Mouse (Mus musculus): ENCODE measurements around the gene Hist2h2aa1.
"Not testable (repeated sequence)": the region's sequence is repeated elsewhere in the genome, so short reads cannot be mapped to it uniquely, and the experiment has no call there.

Hist2h2aa1 gene

DNA sequence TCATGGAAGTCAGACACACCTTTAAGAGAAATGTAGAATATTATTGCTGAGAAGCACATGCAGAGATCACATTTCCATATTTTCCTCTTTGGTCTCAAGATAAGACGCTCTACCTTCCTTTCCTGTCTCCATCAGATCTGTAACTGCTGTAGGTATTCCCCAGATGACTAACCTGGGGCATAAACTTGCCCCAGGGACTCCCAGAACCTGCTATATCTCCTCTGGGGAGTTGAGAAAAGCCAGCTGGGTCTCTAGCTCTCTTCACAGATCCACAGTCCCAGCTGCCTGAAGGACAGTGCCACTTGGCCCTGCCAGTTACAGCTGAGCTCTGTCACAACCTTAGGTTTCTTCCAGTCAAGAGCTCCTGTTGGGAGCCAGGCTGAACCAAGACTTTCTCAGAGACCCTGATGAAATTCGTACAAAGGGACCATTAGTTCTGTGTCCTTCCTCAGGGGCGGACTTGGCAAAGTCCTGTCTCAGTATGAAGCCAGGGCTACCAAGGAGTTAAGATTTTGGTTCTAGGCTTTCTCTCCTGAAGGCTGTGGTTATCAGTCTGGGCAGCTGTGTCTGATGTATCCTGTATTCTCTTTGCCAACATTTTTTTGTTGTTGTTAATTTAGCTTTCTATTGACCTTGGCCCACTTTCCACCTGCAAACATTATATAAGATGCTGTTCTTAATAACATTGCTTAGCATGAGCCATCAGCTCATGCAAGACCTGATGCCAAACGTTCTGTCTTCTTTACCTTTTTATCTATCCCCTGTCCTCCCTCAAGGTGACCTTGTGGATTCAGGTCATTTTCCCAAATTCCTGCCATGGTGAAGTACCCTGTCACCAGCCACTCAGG lies 14.2 kb upstream of the Hist2h2aa1 start:
- no peak for DNase-seq

DNA sequence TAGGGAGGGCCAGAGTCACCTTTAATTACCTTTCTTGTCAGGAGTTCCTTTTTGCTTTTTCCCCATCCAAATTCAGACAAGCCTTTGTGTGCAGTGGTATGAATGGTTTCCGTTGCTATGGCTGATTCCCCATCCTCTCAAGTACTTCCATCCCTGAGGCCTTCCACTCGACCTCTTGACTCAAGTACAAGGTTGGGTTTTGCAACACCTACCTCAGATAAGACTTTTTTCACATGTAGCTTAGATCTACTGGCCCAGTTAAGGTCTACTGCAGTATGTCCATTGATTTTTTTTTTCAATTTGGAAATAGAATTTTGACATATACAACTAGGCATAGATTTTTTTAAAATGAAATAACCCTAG lies 13.6 kb upstream of the Hist2h2aa1 start:
- no peak for DNase-seq

DNA sequence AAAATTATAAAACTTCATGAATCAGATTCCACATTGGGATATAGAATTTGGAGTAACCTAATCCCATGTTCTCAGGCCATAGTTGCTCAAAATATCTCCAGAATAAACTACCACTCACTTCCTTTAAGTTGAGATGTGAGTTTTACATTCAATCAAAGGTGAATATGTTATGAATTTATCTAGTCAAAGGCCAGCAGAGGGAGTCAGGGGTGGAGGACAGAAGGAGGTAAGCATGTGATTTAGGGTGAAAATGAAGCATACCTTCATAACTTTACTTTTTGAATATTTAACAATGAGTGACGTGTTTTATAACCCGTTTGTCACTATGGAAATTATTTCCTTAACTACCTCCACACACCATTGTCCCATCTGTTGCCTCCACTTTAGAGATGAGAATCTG lies 10.4 kb upstream of the Hist2h2aa1 start:
- DNase-seq, result no peak

DNA sequence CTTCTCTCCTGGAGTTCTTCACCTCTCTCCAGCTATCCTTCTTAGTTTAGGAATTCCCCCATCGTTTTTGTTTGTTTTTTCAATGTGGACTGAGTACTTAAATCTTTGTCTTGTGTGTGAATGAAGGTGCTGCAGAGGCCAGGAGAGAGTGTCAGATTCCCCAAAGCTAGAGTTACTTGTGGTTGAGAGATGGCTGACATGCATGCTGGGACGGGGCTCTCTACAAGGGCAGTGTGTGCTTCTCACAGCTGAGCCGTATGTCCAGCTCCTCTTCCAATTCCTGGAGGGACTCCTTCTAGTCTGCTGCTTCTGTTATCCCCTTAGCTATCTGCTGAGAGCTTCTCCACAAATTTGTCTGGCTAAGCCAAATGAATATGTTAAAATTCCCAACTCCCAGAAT lies 9.5 kb upstream of the Hist2h2aa1 start:
- no peak for DNase-seq

DNA sequence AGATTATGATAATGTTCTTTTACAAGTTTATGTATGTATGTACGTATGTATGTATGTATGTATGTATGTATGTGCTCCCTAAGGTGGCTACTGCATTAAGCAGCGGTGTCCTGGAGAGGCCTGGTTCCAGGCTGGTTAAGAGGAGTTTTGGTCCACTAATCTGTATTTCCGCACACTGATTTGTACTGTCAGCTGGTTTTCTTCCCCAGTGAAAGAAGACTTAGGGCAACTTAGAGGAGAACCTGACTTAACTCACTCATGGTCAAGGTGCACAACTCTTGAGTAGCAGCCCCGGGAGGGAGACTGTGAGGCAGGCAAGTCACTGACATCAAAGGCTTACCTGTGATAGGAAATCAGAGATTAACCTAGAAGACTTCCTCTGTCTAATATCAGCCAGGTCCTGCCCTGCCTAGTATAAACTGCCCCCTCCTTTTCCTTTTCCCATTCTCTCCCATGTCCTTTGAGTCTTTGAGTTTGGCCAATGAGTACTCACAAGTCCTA lies 8.4 kb upstream of the Hist2h2aa1 start:
- no peak for DNase-seq

DNA sequence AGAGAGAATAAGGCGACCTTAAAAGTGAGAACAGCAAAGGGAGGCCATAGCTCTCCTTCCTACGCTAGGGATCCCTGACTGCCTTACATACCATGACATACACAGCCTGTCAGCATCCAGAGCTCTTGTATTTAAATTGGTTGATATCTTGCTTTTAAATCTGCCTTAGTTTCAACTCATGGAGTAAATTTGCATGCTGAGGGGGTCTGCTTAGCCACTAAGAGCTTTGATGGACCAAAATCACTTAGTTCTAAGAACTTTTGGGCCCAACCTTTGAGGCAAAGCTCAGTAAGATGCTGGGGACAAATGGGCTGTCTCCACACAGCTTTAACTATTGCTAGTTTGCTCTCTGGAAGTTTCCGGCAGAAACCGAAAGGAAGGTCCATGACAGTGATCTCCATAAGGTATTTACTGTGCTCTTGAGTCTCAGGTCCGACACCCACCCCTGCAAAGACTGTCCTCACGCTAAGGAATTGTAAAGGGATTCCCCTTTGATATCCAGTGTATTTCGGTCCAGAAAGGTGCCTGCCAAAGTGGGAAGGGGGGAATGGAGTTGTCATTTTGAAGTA lies 7.9 kb upstream of the Hist2h2aa1 start:
- DNase-seq, result no peak

DNA sequence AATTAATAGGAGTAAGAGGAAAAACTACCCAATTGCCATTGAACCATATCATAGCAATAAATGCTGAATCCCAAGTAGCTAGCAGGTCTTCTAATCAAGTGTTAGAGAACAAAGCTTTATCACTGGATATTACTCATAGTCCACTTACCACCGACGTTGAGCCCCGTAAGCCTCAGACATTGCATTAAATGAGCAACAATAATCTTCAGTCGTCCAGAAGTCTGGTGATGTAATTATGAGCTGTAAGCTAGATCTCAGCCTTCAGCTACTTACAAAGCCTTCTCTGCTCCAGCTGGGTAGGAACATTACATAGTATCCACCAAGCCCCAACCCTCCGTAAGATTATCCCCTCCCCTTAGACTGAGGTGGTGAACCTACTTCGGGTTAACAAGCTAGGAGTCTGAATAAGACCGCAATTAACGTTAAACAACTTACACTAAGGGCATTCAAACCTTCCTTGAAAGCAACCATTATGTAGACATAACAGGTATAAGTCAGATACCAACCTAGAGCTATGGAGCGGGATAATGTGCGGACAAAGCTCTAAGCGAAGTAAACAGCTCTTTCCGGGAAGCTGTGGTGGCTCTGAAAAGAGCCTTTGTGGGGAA lies 7.3 kb upstream of the Hist2h2aa1 start:
- no peak for DNase-seq

DNA sequence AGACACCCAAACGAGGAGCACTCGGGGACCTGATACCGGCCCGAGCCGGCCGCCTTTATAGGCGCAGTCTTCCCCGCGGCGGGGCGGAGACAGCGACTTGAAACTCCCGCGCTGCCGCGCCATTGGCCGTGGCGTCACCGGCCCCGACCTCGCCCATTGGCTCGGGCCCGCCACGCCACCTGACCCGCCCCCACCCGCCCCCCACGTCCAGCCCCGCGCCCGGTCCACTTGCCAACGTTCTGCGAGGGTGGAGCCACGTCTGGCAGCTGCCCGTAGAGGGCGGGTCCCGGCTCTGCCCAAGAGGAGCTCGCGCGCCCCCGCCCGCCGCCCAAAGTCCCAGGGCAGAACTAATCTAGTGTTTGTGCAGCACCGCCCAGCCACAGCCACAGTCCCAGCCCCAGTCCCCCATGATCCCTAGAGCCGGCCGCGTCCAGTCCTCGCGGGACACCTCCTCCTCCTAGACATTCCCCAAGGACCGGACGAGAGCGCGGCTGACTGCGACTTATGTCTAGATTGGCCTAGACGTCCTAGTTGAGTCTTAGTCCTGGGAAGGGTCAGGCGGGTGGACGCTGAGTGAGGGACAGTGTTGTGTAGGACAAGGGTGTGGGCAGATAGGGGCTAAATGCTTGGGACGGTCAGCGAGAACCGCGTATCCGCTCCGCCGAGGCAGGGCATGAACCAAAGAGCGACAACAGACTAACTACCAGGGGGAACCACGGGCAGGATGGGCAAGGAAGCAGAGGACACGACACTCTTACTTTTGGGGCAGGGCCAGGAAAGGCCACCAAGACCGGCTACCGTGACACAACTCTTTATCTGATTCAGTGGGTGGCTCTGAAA lies 6.1 kb upstream of the Hist2h2aa1 start, which contains the start of gene Hist2h3c2:
Gene Hist2h3c2, minus strand, starts transcription at position 174 of the 840 bp plus-strand sequence.
- peak in 1 of 2 experiments; percentile 41 for DNase-seq

DNA sequence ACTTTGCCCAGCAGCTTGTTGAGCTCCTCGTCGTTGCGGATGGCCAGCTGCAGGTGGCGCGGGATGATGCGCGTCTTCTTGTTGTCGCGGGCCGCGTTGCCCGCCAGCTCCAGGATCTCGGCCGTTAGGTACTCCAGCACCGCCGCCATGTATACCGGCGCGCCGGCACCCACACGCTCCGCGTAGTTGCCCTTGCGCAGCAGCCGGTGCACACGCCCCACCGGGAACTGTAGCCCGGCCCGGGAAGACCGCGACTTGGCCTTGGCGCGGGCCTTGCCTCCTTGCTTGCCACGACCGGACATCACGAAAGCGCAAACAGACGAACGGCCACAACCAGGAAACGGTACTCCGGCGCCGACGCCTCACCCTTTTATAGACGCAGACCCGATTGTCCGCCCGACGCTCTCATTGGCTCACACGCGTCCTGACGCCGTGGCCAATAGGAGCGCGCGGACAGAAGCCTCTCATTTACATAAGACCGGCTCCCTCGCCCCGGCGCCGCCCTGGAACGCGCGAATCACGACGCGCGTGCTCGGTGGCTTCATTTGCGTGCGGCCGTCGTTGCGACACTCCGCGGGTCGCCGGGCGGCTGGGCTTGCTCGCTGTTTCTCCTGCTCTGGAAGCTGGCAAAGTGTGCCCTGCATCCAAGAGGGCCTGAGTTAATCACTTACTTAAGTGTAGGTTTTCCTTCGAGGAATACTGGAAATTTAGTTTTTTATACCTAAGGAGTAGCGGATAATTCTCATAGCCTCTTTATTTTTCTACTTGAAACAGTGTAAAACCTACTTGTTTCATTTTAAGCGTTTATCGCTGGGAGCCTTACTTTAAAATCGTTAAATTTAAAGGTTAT lies 5.1 kb upstream of the Hist2h2aa1 start, which contains the start of gene Hist2h2aa2:
Gene Hist2h2aa2, minus strand, starts transcription at position 328 of the 850 bp plus-strand sequence.
- DNase-seq, result peak; percentile 89 to 97

DNA sequence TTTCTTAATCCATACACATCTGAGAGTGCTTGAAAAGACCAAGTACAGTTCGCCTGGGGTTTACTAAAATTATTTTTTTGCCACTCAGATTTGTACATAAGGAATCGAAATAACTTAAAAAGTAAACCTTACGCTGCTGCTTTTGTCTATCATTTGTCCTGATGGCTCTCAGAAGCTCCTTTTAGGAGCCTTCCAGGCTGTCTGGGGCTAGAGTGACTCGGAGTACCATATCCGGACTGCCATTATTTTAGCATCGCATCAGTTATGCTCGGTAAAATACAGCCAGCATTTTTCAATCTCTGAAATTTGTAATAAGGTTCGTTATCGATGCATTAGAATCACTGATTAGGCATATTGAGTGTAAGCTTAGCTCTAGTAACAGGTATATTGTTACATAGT lies 4.5 kb upstream of the Hist2h2aa1 start:
- no peak for DNase-seq

DNA sequence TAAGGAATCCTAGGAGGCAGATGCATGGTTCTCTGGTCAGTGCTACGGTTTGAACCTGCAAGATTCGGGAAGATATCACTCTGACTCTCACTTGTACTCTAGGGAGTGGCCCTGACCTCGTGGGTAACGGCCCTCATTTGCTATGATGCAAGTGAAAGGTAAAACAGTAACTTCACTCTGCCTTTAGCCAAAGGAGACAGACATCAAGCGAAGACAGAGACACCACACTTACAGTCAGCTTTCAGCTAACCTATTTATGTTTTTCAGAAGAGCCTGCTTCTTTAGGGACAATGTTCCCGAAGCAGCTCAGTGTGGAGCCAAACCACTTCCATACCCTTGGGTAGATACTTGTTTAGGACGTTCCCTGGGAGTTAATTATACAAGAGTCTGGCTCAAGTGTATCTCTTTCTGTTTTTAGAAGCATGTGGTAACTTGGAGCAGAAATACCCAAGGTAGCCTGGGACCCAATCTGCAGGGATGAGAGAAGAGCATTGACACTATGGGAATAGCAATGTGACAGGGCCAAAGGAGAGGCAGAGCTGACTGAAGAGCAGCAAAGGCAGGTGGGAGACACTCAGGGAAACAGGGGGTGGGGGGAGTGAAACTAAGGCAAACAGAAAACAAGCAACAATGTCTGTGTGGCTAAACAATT lies 1.2 kb upstream of the Hist2h2aa1 start:
- DNase-seq, result no peak

DNA sequence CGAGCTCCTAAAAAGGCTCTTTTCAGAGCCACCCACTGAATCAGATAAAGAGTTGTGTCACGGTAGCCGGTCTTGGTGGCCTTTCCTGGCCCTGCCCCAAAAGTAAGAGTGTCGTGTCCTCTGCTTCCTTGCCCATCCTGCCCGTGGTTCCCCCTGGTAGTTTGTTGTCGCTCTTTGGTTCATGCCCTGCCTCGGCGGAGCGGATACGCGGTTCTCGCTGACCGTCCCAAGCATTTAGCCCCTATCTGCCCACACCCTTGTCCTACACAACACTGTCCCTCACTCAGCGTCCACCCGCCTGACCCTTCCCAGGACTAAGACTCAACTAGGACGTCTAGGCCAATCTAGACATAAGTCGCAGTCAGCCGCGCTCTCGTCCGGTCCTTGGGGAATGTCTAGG lies 721 bp downstream of the Hist2h2aa1 start:
- not testable (repeated sequence) for DNase-seq

DNA sequence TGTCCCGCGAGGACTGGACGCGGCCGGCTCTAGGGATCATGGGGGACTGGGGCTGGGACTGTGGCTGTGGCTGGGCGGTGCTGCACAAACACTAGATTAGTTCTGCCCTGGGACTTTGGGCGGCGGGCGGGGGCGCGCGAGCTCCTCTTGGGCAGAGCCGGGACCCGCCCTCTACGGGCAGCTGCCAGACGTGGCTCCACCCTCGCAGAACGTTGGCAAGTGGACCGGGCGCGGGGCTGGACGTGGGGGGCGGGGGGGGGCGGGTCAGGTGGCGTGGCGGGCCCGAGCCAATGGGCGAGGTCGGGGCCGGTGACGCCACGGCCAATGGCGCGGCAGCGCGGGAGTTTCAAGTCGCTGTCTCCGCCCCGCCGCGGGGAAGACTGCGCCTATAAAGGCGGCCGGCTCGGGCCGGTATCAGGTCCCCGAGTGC lies 1.1 kb downstream of the Hist2h2aa1 start, which contains the start of gene Hist2h3c1:
Gene Hist2h3c1, plus strand, starts transcription at position 259 of the 430 bp plus-strand sequence.
- DNase-seq, result not testable (repeated sequence)

DNA sequence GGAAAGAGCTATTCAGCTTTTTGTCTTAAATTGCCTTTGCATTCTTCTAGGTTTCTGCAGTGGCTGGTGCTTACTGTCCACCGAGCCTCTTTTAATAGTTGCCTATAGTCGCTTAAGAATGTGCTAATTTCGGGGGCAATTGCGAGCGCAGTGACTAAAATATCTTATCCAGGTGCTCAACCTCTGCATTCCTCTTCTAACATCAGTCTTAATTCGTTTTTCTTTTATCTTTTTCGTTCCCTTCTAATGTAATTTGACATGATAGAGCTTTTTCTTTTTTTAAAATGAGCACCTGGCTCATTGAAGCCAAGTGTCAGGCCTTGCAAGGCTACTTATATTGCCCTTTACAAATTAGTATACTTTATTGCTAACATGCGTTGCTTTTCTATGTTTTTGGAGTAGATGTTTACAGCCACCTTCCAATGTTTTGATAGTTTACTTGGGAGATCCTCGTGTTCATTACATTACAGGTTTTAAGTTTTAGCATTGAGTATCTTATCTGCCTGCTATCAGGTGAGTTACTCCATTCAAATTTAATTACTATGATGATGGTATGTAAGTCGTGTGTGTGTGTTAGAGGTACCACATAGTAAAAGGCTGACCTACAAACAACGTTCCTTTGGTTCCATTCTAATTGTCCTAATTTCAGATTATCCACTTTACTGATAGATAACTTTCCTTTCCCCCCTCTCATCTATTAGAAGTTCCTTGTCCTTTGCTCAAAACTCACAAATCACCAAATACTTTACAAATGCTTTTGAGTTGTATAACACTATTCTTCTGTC lies 2.3 kb downstream of the Hist2h2aa1 start:
- no peak for DNase-seq

DNA sequence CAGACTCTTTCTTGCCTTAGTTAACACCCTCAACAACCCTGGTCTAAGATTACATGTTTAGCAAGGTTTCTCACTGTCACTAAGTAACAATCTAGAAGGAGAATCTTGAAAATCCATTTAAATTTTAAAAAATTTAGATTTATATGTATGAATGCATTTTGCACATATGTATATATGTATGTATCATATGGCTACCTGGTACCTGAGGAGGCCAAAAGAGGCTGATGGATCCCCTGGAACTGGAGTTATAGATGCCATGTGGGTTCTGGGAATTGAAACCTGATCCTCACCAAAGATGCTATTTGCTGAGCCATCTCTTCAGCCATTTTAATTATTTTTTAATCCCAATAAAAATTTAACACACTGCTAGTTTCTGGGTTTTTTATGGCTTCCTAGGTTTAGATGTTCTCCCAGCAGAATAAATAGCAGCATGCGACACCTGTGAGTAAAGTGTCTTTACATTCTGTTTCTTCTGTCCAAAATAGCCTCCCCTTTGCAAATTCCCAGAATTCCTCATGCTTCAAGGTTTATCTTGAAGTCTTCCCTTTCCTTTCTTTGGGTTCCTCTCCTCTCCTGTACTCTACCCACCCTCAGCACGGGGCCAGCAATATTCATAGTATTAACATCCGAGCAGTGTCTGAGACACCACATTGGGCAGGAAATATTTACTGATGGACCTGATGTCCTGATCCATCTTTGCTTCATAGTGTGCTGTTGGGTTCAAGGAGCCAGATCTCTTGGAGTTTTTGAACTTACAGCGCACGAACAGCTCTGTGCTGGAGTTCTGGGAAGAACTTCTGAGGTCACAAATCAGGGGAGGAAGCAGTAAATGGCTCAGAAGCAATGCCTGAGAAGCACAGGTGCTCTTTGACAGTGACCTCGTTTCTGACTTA lies 3.1 kb downstream of the Hist2h2aa1 start:
- DNase-seq, result no peak

DNA sequence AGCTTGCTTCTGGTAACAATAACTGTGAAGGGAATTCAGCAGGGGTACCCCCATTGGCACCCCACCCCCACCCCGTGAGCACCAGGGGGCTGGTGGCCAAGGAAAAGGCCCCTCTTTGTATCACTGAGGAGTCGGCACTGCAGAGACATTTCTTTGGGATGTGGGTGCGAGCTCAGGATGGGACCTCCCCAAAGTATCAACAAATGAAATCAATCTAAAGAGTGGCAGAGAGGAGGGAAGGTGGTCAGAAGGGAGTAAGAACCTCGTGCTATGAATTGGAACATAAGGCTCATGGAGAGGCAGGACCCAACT lies 3.7 kb downstream of the Hist2h2aa1 start:
- no peak for DNase-seq

DNA sequence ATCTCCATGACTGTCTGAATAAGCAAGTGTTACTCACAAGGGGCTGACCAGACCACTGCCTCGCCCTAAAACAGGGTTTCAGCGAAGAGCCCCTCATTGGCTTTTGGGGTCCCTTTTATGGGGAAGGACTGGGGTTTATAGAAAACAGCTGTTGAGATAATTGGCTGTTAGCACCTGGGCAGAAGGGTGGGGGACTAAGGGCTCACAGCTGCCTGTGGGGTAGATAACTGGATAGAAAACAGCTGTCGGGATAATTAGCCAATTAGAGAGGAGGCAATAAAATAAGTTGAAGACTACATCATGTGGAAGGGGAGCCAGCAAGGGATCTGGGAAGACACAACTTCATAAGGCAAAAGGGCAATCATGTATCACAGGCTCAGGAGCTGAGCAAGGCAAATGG lies 5.6 kb downstream of the Hist2h2aa1 start:
- DNase-seq, result no peak

DNA sequence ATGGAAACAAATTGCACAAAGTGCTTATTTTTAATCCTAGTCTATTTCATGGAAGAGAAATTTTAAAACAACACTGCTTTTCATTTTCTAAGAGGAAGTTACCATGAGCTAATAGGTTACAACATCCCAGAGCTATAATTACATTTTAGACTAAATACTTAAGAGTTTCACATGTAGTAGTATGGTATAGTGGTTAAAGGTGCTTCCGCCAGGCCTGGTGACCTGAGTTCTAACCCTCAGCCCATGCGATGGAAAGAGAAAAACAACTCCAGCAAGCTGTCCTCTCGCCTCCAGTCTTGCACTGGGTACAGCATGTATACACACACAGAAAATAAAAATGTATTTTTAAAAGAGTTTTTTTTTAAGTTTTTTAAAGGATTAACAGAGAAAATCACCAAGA lies 6.5 kb downstream of the Hist2h2aa1 start:
- DNase-seq, result no peak

DNA sequence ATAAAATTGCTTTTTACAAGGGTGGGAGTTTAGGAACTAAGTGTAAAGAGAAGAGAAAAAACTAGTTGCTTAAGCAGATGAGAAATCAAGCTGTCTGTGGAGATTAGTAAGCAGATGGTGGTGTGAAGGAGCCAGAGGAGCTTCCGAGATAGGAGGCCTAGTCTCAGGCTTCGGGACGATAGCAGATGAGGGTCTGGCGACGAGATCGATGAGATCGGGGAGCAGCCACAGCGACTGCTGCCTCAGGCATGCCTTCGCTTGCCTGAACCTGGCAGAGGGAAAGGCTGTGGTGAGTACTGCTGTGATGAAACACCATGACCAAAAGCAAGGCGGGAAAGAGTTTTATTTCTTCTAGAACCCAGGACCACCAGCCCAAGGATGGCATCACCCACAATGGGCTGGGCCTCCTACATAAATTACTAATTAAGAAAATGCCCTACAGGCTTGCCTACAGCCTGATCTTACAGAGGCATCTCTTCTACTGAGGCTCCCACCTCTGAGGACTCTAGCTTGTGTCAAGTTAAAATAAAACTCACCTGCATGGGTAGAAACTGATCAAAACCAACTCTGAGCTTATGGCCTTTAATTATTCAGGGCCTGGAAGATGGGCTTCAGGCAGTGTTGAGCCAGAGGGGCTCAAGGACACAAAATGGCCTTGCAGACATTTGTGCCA lies 9.5 kb downstream of the Hist2h2aa1 start:
- no peak for DNase-seq

All from cerebellum, adult 18-20 months (tissue).